ENCODE assay signal across 8 mouse cellular contexts in genomic region chr19:6046294-6047153, GRCm38 (mm10). TPM values are rescaled to one million over a fixed set of nuclear protein-coding genes. Genes with fewer than 3 reads are reported as not detected.
DNase-seq lines count a peak whose midpoint lies in the region; ATAC-seq and TF ChIP-seq lines count a peak whose summit lies in the region.

TSS of gene Syvn1 (plus strand) at chr19:6046576.

- TF ChIP-seq EP300 in liver, postnatal 0 days (IDR thresholded peaks at IDR 0.05; ENCODE audit: low read depth), result peak; percentile 60

- peak; percentile 94 to 95 for DNase-seq in heart, postnatal 10 days
- peak; percentile 91 for DNase-seq in large intestine, adult 2 months (ENCODE audit: low read depth, low spot score)
- peak; percentile 93 for DNase-seq in liver, postnatal 0 days
- peak; percentile 89 for DNase-seq in testis, postnatal 10 days (ENCODE audit: low spot score)

- intact Hi-C loops in heart, postnatal 10 days (cut with DNase I), result loop anchor here (5.0 kb wide), 1 partner anchor 81 kb away; the partner anchor contains the start of gene Snx15

- no peaks in the 10 kb centered on the region for H3K27me3 ChIP-seq in E14TG2a.4 (ENCODE audit: insufficient read depth, low read length)
- H3K27me3 ChIP-seq in forebrain, embryonic 13.5 days, result no peaks in the 10 kb centered on the region
- H3K27me3 ChIP-seq in liver, postnatal 0 days (ENCODE audit: insufficient read depth, low read length), result no peaks in the 10 kb centered on the region
- no peaks in the 10 kb centered on the region for H3K27me3 ChIP-seq in neural tube, embryonic 14.5 days (ENCODE audit: control insufficient read depth, insufficient read depth, low read length)

- no peak for TF ChIP-seq CTCF in E14TG2a.4 (conservative IDR thresholded peaks at IDR 0.05; ENCODE audit: low read length)
- TF ChIP-seq CTCF in liver, postnatal 0 days (IDR thresholded peaks at IDR 0.05; ENCODE audit: low read depth), result peak; percentile 27; the same call in 1 of the 2 replicates

- H3K4me3 ChIP-seq in E14TG2a.4 (replicated peaks; ENCODE audit: low read length), result peak within 1 kb of the TSS; percentile 96
- peak within 1 kb of the TSS; percentile 95 for H3K4me3 ChIP-seq in forebrain, embryonic 13.5 days
- peak within 1 kb of the TSS; percentile 73 for H3K4me3 ChIP-seq in liver, postnatal 0 days (ENCODE audit: low read depth, low read length)
- peak within 1 kb of the TSS; percentile 84 for H3K4me3 ChIP-seq in neural tube, embryonic 14.5 days (ENCODE audit: low read depth, low read length)

- H3K36me3 ChIP-seq in E14TG2a.4 (ENCODE audit: insufficient read depth, low read length), result peaks cover 40% of the 10 kb centered on the region
- peaks cover 35% of the 10 kb centered on the region for H3K36me3 ChIP-seq in forebrain, embryonic 13.5 days (ENCODE audit: poor library complexity, severe bottlenecking)
- peaks cover 35% of the 10 kb centered on the region for H3K36me3 ChIP-seq in liver, postnatal 0 days (replicated peaks; ENCODE audit: insufficient read depth, low read length)
- peaks cover 33% of the 10 kb centered on the region for H3K36me3 ChIP-seq in neural tube, embryonic 14.5 days (ENCODE audit: control insufficient read depth, insufficient read depth, low read length)

- peak; percentile 89 for ATAC-seq in cerebellum, adult (ENCODE audit: insufficient number of reproducible peaks, low FRiP score, low TSS enrichment)
- peak; percentile 93 for ATAC-seq in forebrain, embryonic 13.5 days
- peak; percentile 90 for ATAC-seq in liver, postnatal 0 days
- peak; percentile 92 for ATAC-seq in neural tube, embryonic 14.5 days (ENCODE audit: low read depth)

- H3K9me3 ChIP-seq in E14TG2a.4 (ENCODE audit: low read length), result no peaks in the 10 kb centered on the region
- no peaks in the 10 kb centered on the region for H3K9me3 ChIP-seq in forebrain, embryonic 13.5 days (replicated peaks)
- H3K9me3 ChIP-seq in liver, postnatal 0 days (ENCODE audit: low read length), result no peaks in the 10 kb centered on the region
- H3K9me3 ChIP-seq in neural tube, embryonic 14.5 days (ENCODE audit: control insufficient read depth, low read length), result no peaks in the 10 kb centered on the region

- H3K9ac ChIP-seq in forebrain, embryonic 13.5 days, result peak within 1 kb of the TSS; percentile 95
- peak within 1 kb of the TSS; percentile 91 for H3K9ac ChIP-seq in liver, postnatal 0 days (replicated peaks)
- H3K9ac ChIP-seq in neural tube, embryonic 14.5 days (replicated peaks; ENCODE audit: low read depth, low read length), result peak within 1 kb of the TSS; percentile 90

- H3K4me1 ChIP-seq in E14TG2a.4 (replicated peaks; ENCODE audit: low read depth, low read length), result peaks cover 55% of the 10 kb centered on the region
- peaks cover 27% of the 10 kb centered on the region for H3K4me1 ChIP-seq in forebrain, embryonic 13.5 days
- H3K4me1 ChIP-seq in liver, postnatal 0 days (ENCODE audit: insufficient read depth), result peaks cover 27% of the 10 kb centered on the region
- H3K4me1 ChIP-seq in neural tube, embryonic 14.5 days (ENCODE audit: control insufficient read depth, insufficient read depth, low read length), result peaks cover 18% of the 10 kb centered on the region

- H3K4me2 ChIP-seq in forebrain, embryonic 13.5 days, result peak within 1 kb of the TSS; percentile 99
- peak within 1 kb of the TSS; percentile 76 for H3K4me2 ChIP-seq in liver, postnatal 0 days (ENCODE audit: low read depth, low read length)
- H3K4me2 ChIP-seq in neural tube, embryonic 14.5 days (ENCODE audit: low read depth, low read length), result peak within 1 kb of the TSS; percentile 70

- H3K27ac ChIP-seq in forebrain, embryonic 13.5 days, result peak within 1 kb of the TSS; percentile 98
- H3K27ac ChIP-seq in liver, postnatal 0 days (ENCODE audit: low read depth), result peak within 1 kb of the TSS; percentile 99
- H3K27ac ChIP-seq in neural tube, embryonic 14.5 days (ENCODE audit: low read depth, low read length), result peak within 1 kb of the TSS; percentile 100

- WGBS in forebrain, embryonic 13.5 days, result under 1% methylated on average over 65 of the region's 65 CpGs
- under 1% methylated on average over 65 of the region's 65 CpGs for WGBS in large intestine, adult 2 months
- WGBS in liver, postnatal 0 days (ENCODE audit: insufficient replicate concordance), result under 1% methylated on average over 61 of the region's 65 CpGs
- WGBS in neural tube, embryonic 14.5 days, result under 1% methylated on average over 55 of the region's 65 CpGs

RNA-seq across cellular contexts. Expression of gene Syvn1, which starts in this region (rescaled TPM):
- 23.8 and 26.0 TPM in 2 replicates for polyA plus RNA-seq in forebrain, embryonic 13.5 days (2015; fragmentation: Nextera tagmentation; extraction: Ambion mirVana)
- 10 to 100 TPM; 19.5 TPM for total RNA-seq in heart, postnatal 10 days (2021)
- polyA plus RNA-seq in large intestine, adult 2 months (2012; rRNA removed), result 76.7 and 86.7 TPM in 2 replicates
- 12.4 and 15.4 TPM in 2 replicates for polyA plus RNA-seq in liver, postnatal 0 days (2015; fragmentation: Nextera tagmentation; extraction: Ambion mirVana)
- 29.3 and 35.3 TPM in 2 replicates for polyA plus RNA-seq in neural tube, embryonic 14.5 days (2014; fragmentation: Nextera tagmentation; extraction: Ambion mirVana)

Comparison
In these comparisons a context has a peak if more than half of its experiments do, and no peak if none do; other contexts are left out.
1. Peak in every context shown above with its lines: DNase-seq, ATAC-seq, H3K4me3 ChIP-seq and H3K27ac ChIP-seq.